Mouse (Mus musculus) forebrain, embryonic 12.5 days (tissue): ENCODE results near the gene Chst12. TPM values are rescaled to one million over a fixed set of nuclear protein-coding genes. Genes with fewer than 3 reads are reported as not detected.

Source experiments
- ATAC-seq: fragments of 200-750 bp; cut with Nextera tagmentation; 2 replicates; pipeline ENCODE4 v1.8.0; 2017; ENCODE audit warnings: moderate TSS enrichment; ENCODE audit not compliant: low FRiP score
- H3K27ac ChIP-seq: fragments of 300-500 bp; sonication (generic); 2 replicates; pipeline ENCODE4 v1.5.1; 2016; ENCODE audit warnings: mild to moderate bottlenecking
- H3K27me3 ChIP-seq: fragments of 300-500 bp; sonication (generic); 2 replicates; pipeline ENCODE4 v1.6.1; 2016; ENCODE audit warnings: mild to moderate bottlenecking
- H3K36me3 ChIP-seq: fragments of 300-500 bp; sonication (generic); replicated peaks from 2 replicates; pipeline ENCODE4 v1.6.1; 2016; ENCODE audit warnings: mild to moderate bottlenecking
- H3K4me1 ChIP-seq: fragments of 300-500 bp; sonication (generic); 2 replicates; pipeline ENCODE4 v1.6.1; 2016
- H3K4me2 ChIP-seq: fragments of 300-500 bp; sonication (generic); 2 replicates; pipeline ENCODE4 v1.6.1; 2016; ENCODE audit warnings: mild to moderate bottlenecking, moderate library complexity
- H3K4me3 ChIP-seq: fragments of 300-500 bp; sonication (generic); replicated peaks from 2 replicates; pipeline ENCODE4 v1.5.1; 2016; ENCODE audit warnings: mild to moderate bottlenecking
- H3K9ac ChIP-seq: fragments of 300-500 bp; sonication (generic); 2 replicates; pipeline ENCODE4 v1.6.1; 2016; ENCODE audit warnings: mild to moderate bottlenecking
- H3K9me3 ChIP-seq: fragments of 300-500 bp; sonication (generic); 2 replicates; pipeline ENCODE4 v1.6.1; 2016
- WGBS: fragments of 180-500 bp; shearing (Covaris S2); methylation state at CpG from one replicate; pipeline ENCODE4 v1.1.7; 2016; 5-methylcytosine and 5-hydroxymethylcytosine counted together
- polyA plus RNA-seq: library from polyadenylated mRNA; unstranded; fragments of >200 nt; fragmentation: Nextera tagmentation; extraction: Ambion mirVana; gene quantifications from 2 replicates; pipeline ENCODE4 v1.2.1, GENCODE M21; 2016

Gene Chst12
- polyA plus RNA-seq, 1 experiment from 2014 or later = 9.7 TPM

- Histone ChIP-seq H3K27me3 (no peaks in the 10 kb centered on the region), H3K36me3 (no peaks in the 10 kb centered on the region), H3K4me3 (no peak overlapping the region), H3K4me1 (peaks cover 6% of the 10 kb centered on the region), H3K9me3 (no peaks in the 10 kb centered on the region), H3K4me2 (no peak overlapping the region), H3K9ac (no peak overlapping the region), H3K27ac (no peak overlapping the region)
- ATAC-seq = no peak
- 73% methylated on average over 13 of the region's 13 CpGs for WGBS
These were observed 32.8 kb downstream of the Chst12 start for GRCm38 (mm10) chr5:140538111-140538683.

DNA sequence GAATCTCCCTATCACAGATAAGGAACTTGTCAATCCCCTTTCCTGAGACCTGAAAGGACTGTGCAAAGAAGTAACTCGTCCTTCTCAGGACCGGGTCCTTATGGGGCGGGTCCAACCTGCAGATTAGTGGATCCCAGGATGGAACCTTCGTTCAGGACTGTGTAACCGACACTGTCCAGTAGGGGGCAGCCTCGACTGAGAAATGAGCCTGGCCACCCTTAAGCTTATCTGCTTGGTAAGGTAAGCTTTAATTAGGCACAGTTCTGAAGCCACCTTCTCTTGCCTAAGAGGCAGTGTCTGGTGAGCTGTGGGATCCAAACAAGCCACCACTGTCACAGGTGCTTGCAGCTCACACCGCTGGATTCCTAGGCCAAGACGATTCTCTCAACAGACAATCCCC lies 34.8 kb downstream of the Chst12 start:
- Histone ChIP-seq H3K27ac (no peak overlapping the region), H3K9me3 (no peaks in the 10 kb centered on the region), H3K4me3 (no peak overlapping the region), H3K4me1 (peaks cover 6% of the 10 kb centered on the region), H3K36me3 (no peaks in the 10 kb centered on the region), H3K9ac (no peak overlapping the region), H3K27me3 (no peaks in the 10 kb centered on the region), H3K4me2 (no peak overlapping the region)
- peak; percentile 67; the same call in 1 of the 2 replicates for ATAC-seq
- WGBS = 13% methylated on average over 8 of the region's 8 CpGs

- H3K4me1 ChIP-seq = peaks cover 8% of the 10 kb centered on the region
- H3K27me3 ChIP-seq = no peaks in the 10 kb centered on the region
- H3K36me3 ChIP-seq = no peaks in the 10 kb centered on the region
- H3K9ac ChIP-seq = no peak overlapping the region
- no peak overlapping the region for H3K27ac ChIP-seq
- no peak for ATAC-seq
- no peak overlapping the region for H3K4me3 ChIP-seq
- H3K4me2 ChIP-seq = no peak overlapping the region
- WGBS = 73% methylated on average over 9 of the region's 9 CpGs
- no peaks in the 10 kb centered on the region for H3K9me3 ChIP-seq
These were observed 37.6 kb downstream of the Chst12 start for GRCm38 (mm10) chr5:140542811-140543575.

GRCm38 (mm10) chr5:140545651-140546050 lies 40.3 kb downstream of the Chst12 start:
- Histone ChIP-seq H3K9ac (no peak overlapping the region), H3K36me3 (no peaks in the 10 kb centered on the region), H3K9me3 (no peaks in the 10 kb centered on the region), H3K27ac (no peak overlapping the region), H3K27me3 (no peaks in the 10 kb centered on the region), H3K4me3 (no peak overlapping the region), H3K4me2 (no peak overlapping the region), H3K4me1 (peaks cover 20% of the 10 kb centered on the region)
- ATAC-seq = no peak
- WGBS = 63% methylated on average over 6 of the region's 6 CpGs

GRCm38 (mm10) chr5:140546332-140546731 lies 41.0 kb downstream of the Chst12 start:
- no peak overlapping the region for H3K9ac ChIP-seq
- H3K4me3 ChIP-seq = no peak overlapping the region
- H3K4me1 ChIP-seq = peaks cover 20% of the 10 kb centered on the region
- H3K36me3 ChIP-seq = no peaks in the 10 kb centered on the region
- H3K4me2 ChIP-seq = no peak overlapping the region
- ATAC-seq = no peak
- H3K27ac ChIP-seq = no peak overlapping the region
- 88% methylated on average over 19 of the region's 19 CpGs for WGBS
- no peaks in the 10 kb centered on the region for H3K9me3 ChIP-seq
- no peaks in the 10 kb centered on the region for H3K27me3 ChIP-seq

DNA sequence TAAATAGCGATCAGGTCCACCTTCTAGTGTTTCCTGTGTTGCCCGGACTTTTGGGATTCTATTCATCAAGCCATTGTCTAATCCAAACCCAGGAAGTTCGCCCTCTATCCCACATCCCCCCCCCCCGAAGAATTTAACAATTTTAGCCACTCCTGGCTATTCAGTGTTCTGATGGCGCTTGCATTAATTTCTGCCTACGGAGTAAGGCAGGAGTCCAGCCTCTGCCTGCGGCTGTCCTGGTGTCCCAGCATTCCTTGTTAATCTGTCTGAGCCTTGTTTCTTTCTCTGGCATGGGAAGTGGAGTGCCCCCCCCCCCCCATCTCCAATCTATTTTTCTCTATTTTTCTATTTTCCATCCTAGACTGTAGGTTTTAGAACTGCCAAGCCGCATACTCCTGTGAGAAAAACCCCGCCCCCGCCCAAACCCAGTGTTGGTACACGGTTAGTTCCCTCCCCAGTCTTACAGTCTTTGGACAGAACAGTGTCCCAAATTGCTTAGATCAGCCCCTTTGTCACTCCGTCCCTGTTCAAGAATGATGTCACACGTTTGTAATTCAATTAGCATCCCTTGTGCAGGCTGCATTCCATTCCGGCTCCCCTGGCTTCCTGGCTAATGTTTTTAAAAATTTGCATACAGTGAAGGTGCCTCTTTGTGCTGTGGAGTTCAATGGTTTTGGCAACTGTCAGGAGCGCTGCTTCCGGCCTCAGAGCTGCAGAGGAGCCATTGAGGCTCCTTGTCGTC lies 44.1 kb downstream of the Chst12 start:
- no peaks in the 10 kb centered on the region for H3K9me3 ChIP-seq
- H3K27me3 ChIP-seq = no peaks in the 10 kb centered on the region
- H3K4me3 ChIP-seq = no peak overlapping the region
- peak overlapping the region; percentile 88 for H3K27ac ChIP-seq
- no peaks in the 10 kb centered on the region for H3K36me3 ChIP-seq
- peaks cover 14% of the 10 kb centered on the region; the same call in 1 of the 2 replicates for H3K4me1 ChIP-seq
- peak; percentile 87 for ATAC-seq
- no peak overlapping the region for H3K9ac ChIP-seq
- peak overlapping the region; percentile 35 for H3K4me2 ChIP-seq
- WGBS = 13% methylated on average over 17 of the region's 17 CpGs

DNA sequence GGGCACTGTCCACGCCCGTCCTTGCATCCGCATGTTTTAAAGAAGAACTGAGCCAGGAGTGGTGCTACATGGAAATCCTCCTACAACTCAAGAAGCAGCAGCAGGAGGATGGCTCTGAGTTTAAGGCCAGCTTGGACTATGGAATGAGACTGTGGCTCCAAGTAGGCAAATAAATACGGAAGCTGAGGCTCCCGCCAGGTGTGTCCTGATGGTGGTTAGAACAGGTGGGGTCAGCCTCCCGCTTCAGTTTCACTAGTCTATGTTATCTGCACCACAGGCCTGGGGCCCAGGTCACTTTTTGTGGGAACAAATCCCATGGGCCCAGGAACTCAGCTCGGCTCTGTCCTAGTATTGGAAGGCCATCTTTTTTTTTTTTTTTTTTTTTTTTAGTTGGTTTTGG lies 48.4 kb downstream of the Chst12 start:
- H3K9ac ChIP-seq = no peak overlapping the region
- no peaks in the 10 kb centered on the region for H3K9me3 ChIP-seq
- no peak overlapping the region for H3K27ac ChIP-seq
- 93% methylated on average over 7 of the region's 7 CpGs for WGBS
- no peaks in the 10 kb centered on the region for H3K27me3 ChIP-seq
- peaks cover 15% of the 10 kb centered on the region; the same call in 1 of the 2 replicates for H3K4me1 ChIP-seq
- H3K4me2 ChIP-seq = no peak overlapping the region
- no peak for ATAC-seq
- no peak overlapping the region for H3K4me3 ChIP-seq
- no peaks in the 10 kb centered on the region for H3K36me3 ChIP-seq

GRCm38 (mm10) chr5:140556859-140557258 lies 51.5 kb downstream of the Chst12 start:
- Histone ChIP-seq H3K9me3 (no peaks in the 10 kb centered on the region), H3K27ac (no peak overlapping the region), H3K4me3 (no peak overlapping the region), H3K4me2 (no peak overlapping the region), H3K27me3 (no peaks in the 10 kb centered on the region), H3K36me3 (no peaks in the 10 kb centered on the region), H3K9ac (no peak overlapping the region), H3K4me1 (0 out of 2 replicates have a peak, but pooled peaks cover 3% of the 10 kb centered on the region)
- WGBS = 55% methylated on average over 3 of the region's 3 CpGs
- ATAC-seq = no peak

DNA sequence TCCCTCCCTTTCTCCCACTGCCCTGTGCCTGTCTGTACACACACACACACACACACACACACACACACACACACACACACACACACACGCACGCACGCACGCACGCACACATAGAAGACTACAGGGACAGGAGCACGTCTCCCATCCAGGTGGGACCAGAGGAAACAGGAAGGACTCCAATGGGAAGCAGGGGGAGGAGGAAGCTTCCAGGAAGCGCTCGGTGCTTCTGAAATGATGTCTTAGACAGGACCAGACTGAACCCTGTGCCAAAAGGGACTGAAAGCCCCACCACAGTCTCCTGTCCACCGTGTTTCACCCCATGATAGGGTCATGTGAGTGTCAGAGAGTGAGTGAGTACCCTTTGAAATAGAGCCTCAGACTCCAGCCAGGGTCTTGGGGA lies 57.3 kb downstream of the Chst12 start:
- Histone ChIP-seq H3K4me3 (no peak overlapping the region), H3K27ac (no peak overlapping the region), H3K9ac (no peak overlapping the region), H3K4me1 (peaks cover 32% of the 10 kb centered on the region), H3K9me3 (no peaks in the 10 kb centered on the region), H3K4me2 (no peak overlapping the region), H3K36me3 (no peaks in the 10 kb centered on the region), H3K27me3 (no peaks in the 10 kb centered on the region)
- ATAC-seq = no peak
- WGBS = 88% methylated on average over 9 of the region's 9 CpGs

DNA sequence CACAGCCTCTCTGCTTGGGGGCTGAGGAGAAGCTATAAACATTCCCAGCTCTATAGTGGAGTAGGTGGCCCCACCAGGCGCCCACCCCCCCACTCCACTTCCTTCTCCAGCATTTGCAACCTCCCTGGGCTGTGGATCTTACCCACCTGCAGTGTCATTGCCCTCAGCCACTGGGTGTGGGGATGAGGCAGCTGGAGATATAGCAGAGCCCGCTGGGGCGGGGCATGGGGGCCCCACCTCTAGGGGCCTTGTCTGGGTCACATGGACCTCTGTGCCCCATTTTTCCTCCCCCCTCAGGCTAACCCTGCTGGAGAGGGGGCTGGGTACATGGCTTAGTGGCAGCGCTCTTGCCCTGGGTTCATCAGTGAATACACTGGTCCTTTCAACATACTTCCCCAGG lies 59.5 kb downstream of the Chst12 start, which contains the start of gene Grifin:
Gene Grifin (minus strand): TSS at position 176 of the 400 bp plus-strand sequence.
- H3K4me3 ChIP-seq = no peak within 1 kb of the TSS
- H3K9ac ChIP-seq = peak within 1 kb of the TSS; percentile 21; the same call in 1 of the 2 replicates
- ATAC-seq = no peak
- H3K4me2 ChIP-seq = no peak within 1 kb of the TSS
- no peaks in the 10 kb centered on the region for H3K27me3 ChIP-seq
- no peaks in the 10 kb centered on the region for H3K36me3 ChIP-seq
- 82% methylated on average over 4 of the region's 4 CpGs for WGBS
- no peak within 1 kb of the TSS for H3K27ac ChIP-seq
- H3K4me1 ChIP-seq = peaks cover 40% of the 10 kb centered on the region
- no peaks in the 10 kb centered on the region for H3K9me3 ChIP-seq

GRCm38 (mm10) chr5:140565451-140565850 lies 60.1 kb downstream of the Chst12 start:
- Histone ChIP-seq H3K27me3 (no peaks in the 10 kb centered on the region), H3K9me3 (no peaks in the 10 kb centered on the region), H3K4me3 (no peak overlapping the region), H3K36me3 (no peaks in the 10 kb centered on the region), H3K4me1 (peaks cover 40% of the 10 kb centered on the region), H3K9ac (no peak overlapping the region; the same call in 1 of the 2 replicates), H3K4me2 (no peak overlapping the region), H3K27ac (no peak overlapping the region)
- 31% methylated on average over 5 of the region's 5 CpGs for WGBS
- ATAC-seq = no peak; the same call in 1 of the 2 replicates

GRCm38 (mm10) chr5:140565856-140566255 lies 60.5 kb downstream of the Chst12 start:
- H3K27me3 ChIP-seq = no peaks in the 10 kb centered on the region
- H3K4me2 ChIP-seq = no peak overlapping the region
- H3K36me3 ChIP-seq = no peaks in the 10 kb centered on the region
- no peak for ATAC-seq
- 59% methylated on average over 6 of the region's 6 CpGs for WGBS
- no peaks in the 10 kb centered on the region for H3K9me3 ChIP-seq
- H3K4me3 ChIP-seq = no peak overlapping the region
- H3K27ac ChIP-seq = no peak overlapping the region
- peak overlapping the region; percentile 21; the same call in 1 of the 2 replicates for H3K9ac ChIP-seq
- peaks cover 40% of the 10 kb centered on the region for H3K4me1 ChIP-seq
